Mouse (Mus musculus): Measurements from ENCODE around the gene S100a3. TPM values are rescaled to one million over a fixed set of nuclear protein-coding genes. Genes with fewer than 3 reads are reported as not detected.

Gene S100a3
- polyA plus RNA-seq (2012; rRNA removed): 0.41 and 0.50 TPM in 2 replicates

DNA sequence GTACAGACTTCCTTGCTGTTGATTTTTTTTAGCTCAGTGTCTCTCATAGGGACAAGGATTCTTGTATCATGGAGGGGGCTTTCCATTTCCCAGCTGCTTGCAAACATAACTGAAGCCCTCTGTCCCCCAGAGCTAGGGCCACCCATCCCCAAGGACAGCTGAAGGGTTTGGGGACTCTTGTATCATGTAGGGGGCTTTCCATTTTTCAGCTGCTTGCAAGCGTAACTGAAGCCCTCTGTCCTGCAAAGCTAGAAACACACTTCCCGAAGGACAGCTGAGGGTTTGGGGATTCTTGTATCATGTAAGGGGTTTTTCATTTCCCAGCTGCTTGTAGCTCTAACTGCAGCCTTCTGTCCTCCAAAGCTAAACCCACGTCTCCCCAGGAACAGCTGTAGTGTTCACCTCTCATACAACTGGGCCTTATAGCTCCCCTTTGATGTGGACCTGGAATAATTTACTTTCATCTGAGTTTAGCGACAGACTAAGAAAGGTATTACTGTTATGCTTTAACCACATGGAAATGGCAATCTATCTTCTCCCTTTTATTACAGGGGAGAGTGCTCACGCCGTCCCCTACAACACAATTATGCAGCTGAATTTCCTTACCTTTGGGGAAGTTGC, at the start of gene S100a3:
Gene S100a3, plus strand, starts transcription at position 571 of the 621 bp plus-strand sequence.

DNA sequence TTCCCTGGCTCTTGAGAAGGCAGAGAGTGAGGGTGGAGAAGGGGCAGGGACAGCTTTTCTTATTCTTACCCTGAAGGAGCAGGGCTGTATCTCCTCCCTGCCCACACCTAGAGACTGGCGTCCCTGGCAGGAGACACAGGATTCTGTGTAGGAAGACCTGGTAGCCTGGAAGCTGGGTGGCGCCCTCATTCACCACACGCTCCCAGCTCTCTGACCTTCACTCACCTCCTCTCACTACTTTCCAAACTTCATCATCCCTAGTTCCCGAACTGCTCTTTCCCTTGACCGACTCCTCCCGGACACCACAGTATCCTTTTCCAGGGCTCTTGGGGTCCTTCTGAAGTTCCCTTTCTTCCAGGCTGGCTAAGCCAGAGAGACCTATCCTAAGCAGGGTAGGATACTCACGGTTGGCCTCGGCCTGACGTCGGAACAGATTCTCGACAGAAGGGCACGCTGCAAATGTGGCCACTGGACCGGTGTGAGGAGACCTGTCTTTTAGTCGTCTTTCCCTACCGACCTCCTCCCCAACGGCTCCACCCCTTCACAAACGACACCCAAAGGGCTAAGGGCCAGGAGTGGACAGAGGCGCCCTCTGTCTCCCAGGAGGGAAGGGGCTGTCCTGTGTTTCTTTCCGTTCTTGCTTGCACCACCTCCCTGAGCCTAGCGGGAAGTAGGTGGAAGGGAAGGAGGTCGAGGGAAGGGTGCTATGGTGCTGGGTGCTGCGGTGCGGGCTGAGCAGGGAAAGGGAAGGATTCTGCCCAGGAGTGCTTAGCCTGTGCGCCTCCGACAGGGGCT, 46.4 kb upstream of the S100a3 start, which contains the start of the genes S100a1 and S100a13:
Gene S100a1, minus strand, starts transcription at position 597 of the 795 bp plus-strand sequence.
Gene S100a13, plus strand, starts transcription at position 640 of the 795 bp plus-strand sequence.

DNA sequence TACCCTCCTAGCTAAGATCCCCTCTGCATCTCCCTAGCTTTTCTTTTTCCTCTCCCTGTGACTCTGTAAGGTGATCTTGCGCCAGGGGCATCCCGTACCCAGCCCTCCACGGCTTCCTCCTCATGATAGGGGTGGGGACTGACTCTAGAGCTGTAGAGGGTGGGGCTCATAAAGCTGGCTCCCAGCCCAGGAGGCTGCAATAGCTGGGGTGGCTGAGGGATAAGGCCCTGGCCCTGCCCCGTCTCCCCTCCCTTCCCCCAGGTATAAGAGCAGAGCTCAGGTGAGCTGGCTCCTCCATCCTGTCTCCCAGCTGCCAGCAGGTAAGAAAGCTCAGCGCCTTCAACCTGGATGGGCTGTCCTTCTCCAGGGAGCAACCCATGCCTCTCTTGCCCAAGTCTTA, 33.8 kb upstream of the S100a3 start, which contains the start of gene S100a14:
Gene S100a14, plus strand, starts transcription at position 277 of the 400 bp plus-strand sequence.

DNA sequence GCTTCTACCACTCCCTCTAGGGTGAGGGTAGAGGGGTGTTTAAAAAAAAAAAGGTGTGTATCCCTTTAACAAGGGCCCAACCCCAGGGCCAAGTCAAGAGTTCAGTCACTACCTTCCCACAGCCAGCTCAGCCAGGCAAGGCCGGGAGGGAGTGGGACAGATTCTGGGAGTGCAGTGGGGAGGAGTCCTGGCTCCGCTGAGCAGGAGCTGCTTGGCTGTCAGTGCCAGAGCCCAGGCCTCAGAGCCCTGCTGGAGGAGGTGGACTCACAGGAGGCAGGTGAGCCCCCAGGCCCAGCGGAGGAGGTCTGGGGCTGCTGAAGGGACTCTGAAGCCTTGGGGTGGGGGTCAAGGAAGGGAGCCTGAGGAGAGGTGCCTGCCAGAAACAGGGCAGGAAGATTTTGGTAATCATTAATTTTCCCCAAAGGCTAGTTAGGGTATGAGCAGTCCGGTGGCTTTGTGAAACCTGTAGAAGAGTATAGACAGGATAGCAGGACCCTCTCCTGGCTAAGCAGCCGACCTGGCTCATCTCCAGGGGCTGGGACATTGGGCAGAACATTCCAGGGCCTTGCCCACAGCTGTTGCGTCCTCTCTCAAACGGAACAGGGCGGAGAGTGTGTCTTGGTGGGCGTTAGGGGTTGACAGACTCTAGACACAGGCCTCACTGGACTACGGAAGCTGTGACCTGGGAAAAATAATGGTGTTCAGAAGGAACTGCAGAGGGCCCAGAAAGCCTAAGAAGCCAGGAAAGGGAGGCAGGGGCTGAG, 23.1 kb upstream of the S100a3 start, which contains the start of gene S100a16:
Gene S100a16, plus strand, starts transcription at position 114 of the 764 bp plus-strand sequence.

DNA sequence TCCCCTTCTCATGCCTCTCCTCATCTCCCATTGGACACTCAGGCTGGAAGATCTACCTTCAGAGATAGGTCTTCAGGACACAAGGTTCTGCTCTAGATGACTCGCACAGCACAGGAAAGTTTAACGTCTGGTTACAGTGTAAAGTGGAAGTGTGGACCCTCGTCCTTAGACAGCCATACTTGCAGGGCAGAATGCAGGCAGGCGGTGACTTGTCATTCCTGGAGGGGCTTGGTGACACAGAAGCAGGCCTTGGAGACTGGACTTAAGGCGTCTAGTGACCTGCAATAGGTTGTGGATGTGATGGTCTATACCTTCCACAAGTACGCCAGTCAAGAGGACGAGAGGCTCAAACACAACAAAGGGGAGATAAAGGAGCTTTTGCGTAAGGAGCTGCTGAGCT, 29.6 kb downstream of the S100a3 start, which contains the start of gene S100a2:
Gene S100a2, plus strand, starts transcription at position 301 of the 400 bp plus-strand sequence.

DNA sequence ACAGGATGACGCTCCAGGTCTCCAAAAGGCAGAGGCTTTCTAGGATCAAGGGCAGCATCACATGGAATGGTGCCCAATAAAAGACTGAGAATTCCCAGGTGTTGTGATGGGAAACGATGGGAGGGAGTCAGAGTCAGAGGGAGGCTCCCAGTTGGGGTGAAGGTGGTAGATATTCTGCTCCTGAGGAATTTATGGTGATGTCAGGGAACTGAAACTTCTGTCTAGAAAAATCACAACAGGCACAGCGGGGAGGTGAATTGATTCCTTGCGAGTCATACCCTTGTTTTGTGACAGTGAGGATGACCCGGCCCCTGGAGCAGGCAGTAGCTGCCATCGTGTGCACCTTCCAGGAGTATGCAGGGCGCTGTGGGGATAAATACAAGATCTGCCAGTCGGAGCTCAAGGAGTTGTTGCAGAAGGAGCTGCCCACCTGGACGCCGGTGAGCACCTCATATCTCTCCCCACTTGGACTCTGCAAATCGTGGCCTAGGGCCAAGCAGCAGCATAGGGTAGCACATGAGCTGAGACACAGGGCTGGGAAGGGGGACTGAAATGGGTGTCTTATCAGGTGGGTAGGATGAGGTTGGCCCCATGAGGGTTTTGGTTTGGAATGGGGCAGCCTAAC, 41.2 kb downstream of the S100a3 start, which contains the start of gene Gm42674:
Gene Gm42674, plus strand, starts transcription at position 419 of the 625 bp plus-strand sequence.

DNA sequence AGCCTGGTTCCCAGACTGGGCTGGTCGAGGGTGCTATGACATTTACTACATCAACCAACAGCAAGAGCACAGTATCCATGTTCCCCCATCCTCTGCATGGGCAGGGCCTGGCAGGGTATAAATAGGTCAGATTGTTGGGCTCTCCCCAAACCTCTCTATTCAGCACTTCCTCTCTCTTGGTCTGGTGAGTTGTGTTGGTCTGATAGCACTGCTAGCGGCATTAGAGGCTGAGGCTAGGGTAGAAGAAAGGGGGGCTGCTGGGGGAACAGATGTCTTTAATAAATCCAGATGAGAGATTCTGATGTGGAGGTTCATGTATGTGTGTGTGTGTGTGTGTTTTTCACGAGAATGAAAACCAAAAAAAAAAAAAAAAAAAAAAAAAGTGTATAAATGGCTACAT, 43.2 kb downstream of the S100a3 start, which contains the start of gene S100a4:
Gene S100a4, plus strand, starts transcription at position 149 of the 400 bp plus-strand sequence.

DNA sequence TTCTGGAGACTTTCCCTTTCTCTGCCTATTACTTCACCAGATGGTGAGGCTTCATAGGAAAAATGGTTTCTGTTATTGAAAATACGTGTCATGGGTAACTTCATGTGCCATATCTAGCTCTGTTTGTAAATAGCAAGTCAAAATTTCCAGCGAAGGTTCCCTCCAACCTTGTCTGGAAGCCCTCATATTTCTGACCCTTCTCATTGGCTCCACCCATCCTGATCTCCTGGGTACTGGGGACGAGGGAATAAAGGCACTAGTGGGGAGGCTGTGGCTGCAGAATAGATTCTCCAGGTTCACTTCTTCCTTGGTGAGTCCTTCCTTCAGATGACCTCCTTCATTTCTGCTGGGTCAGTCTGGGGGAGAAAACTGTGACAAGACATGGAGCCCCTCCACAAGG, 47.8 kb downstream of the S100a3 start, which contains the start of gene S100a5:
Gene S100a5, plus strand, starts transcription at position 301 of the 400 bp plus-strand sequence.

DNA sequence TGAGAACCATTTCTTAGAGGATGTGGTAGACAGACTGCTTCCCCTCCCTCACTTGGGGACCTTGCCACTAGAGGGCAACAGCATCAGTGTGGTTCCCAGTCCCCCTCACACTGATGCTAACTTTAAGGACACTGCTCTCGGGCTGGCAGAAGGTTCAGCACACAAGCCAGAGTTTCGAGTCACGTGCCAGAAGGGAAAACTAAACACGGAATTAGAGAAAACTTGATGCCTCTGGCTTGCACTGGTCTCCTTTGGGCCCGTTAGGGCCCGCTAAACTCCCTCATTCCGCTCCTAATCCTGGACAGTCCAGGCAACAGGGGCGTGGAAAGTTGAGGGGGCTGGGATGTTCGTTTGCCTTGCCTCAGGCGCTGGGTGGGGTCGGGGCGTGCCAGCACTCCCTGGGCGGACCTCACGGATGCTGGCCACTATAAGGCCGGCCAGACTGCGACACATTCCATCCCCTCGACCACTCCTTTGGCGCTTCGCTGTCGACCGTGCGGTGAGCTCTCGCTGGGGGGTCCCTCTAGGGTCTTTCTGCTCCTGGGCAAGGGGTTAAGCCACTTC, 52.4 kb downstream of the S100a3 start, which contains the start of gene S100a6:
Gene S100a6, plus strand, starts transcription at position 155 of the 564 bp plus-strand sequence.

Other genes starting within 250 kb of the S100a3 start
- 11.7 and 12.2 TPM in 2 replicates for gene Slc27a3, start 170.6 kb upstream of the S100a3 start, polyA plus RNA-seq (2012; rRNA removed)
- 24.1 and 28.2 TPM in 2 replicates for gene Ints3, start 127.0 kb upstream of the S100a3 start, polyA plus RNA-seq (2012; rRNA removed)
- 7.2 and 7.4 TPM in 2 replicates for gene Npr1, start 94.7 kb upstream of the S100a3 start, polyA plus RNA-seq (2012; rRNA removed)
- gene Ilf2, start 84.5 kb upstream of the S100a3 start, polyA plus RNA-seq (2012; rRNA removed): 10.1 and 10.5 TPM in 2 replicates
- 14.8 and 15.0 TPM in 2 replicates for gene Snapin, start 69.5 kb upstream of the S100a3 start, polyA plus RNA-seq (2012; rRNA removed)
- 29.8 and 34.1 TPM in 2 replicates for gene Chtop, start 51.1 kb upstream of the S100a3 start, polyA plus RNA-seq (2012; rRNA removed)
- 199 and 230 TPM in 2 replicates for gene S100a1, start 46.2 kb upstream of the S100a3 start, polyA plus RNA-seq (2012; rRNA removed)
- 61.5 and 65.1 TPM in 2 replicates for gene S100a13, start 46.1 kb upstream of the S100a3 start, polyA plus RNA-seq (2012; rRNA removed)
- gene S100a14, start 33.7 kb upstream of the S100a3 start, polyA plus RNA-seq (2012; rRNA removed): 29.0 and 52.1 TPM in 2 replicates
- 267 and 284 TPM in 2 replicates for gene S100a16, start 23.3 kb upstream of the S100a3 start, polyA plus RNA-seq (2012; rRNA removed)
- gene S100a2, start 29.7 kb downstream of the S100a3 start, polyA plus RNA-seq (2012; rRNA removed): not detected in 2 replicates
- not detected in 2 replicates for gene Gm42674, start 41.3 kb downstream of the S100a3 start, polyA plus RNA-seq (2012; rRNA removed)
- gene S100a4, start 43.2 kb downstream of the S100a3 start, polyA plus RNA-seq (2012; rRNA removed): 10.2 and 12.3 TPM in 2 replicates
- gene S100a5, start 47.9 kb downstream of the S100a3 start, polyA plus RNA-seq (2012; rRNA removed): not detected in 2 replicates
- 1,904 and 2,022 TPM in 2 replicates for gene S100a6, start 52.3 kb downstream of the S100a3 start, polyA plus RNA-seq (2012; rRNA removed)
- 0.54 and 0.59 TPM in 2 replicates for gene S100a7a, start 93.4 kb downstream of the S100a3 start, polyA plus RNA-seq (2012; rRNA removed)
- gene S100a8, start 108.4 kb downstream of the S100a3 start, polyA plus RNA-seq (2012; rRNA removed): not detected in 2 replicates
- 0.49 TPM in 1 of 2 replicates, not detected in the other for gene S100a9, start 135.1 kb downstream of the S100a3 start, polyA plus RNA-seq (2012; rRNA removed)
- gene Pglyrp4, start 166.3 kb downstream of the S100a3 start, polyA plus RNA-seq (2012; rRNA removed): not detected in 2 replicates
- gene Gm5849, start 217.3 kb downstream of the S100a3 start, polyA plus RNA-seq (2012; rRNA removed): not detected in 2 replicates

Data from colon, adult 2 months (tissue).